Mouse (Mus musculus) heart, adult 2 months (tissue): ENCODE results near the gene 4931440F15Rik.

ENCODE experiments used
- CTCF ChIP-seq: fragments of 200-600 bp; IDR thresholded peaks from 2 replicates; pipeline ENCODE4 v1.8.1; 2022; ENCODE audit warnings: antibody characterized with exemption, mild to moderate bottlenecking, moderate library complexity
- POLR2A ChIP-seq: fragments of 200-500 bp; IDR thresholded peaks from 2 replicates; pipeline ENCODE4 v1.6.1; 2011; ENCODE audit warnings: mild to moderate bottlenecking, low read depth, low read length, control low read depth; ENCODE audit not compliant: insufficient read depth

GRCm38 (mm10) chr11:29826001-29826400, 533 bp upstream of the 4931440F15Rik start:
- TF ChIP-seq CTCF: no peak
- no peak for TF ChIP-seq POLR2A
